Mouse (Mus musculus): ENCODE results near the gene Fus. TPM values are rescaled to one million over a fixed set of nuclear protein-coding genes. Genes with fewer than 3 reads are reported as not detected.

The Fus gene
- total RNA-seq (2023): 100 to 1,000 TPM; 337 to 395 TPM

DNA sequence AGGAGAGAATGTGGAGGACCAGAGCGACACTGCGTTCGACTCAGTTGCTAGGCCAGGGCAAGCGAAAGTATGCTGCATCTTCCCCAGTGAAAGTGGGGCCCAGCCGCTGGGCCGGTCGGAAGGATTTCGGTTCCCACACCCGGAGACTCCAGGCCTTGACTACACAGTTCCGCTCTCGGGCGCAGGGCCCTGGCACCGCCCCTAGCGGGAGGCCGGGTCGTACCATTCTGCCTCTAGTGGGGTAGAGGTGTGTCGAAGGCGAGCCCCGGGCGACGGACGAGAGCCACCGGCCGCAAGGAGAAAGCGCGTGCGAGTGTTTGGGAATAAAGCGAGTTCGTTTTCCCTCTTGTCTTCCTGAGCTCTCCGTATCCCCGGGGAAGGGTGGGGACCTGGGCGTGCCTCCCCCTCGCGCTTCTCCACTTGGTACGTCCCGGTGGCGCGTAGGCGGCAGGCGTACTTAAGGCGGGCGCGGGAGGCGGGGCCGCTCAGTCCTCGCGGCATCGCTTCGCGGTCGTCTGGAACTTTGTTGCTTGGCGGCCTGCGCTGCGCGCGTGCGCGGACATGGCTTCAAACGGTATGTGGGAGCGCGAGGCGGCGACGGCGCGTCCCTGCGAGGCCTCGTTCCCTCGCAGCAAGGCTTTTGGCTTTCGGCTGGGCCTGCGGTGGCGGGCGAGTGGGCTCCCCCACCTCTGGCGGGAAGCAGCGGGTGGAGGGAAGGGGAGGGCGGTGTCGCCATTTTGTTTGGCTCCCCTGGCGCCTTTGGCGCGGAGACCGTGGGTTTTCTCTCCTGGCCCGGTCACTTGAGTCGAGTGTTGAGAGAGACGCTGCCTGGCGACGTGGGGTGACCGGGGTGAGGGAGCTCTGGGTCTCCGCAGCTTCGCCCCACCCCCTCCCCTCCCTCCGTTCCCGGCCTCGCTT lies at the start of gene Fus:
Gene Fus (plus strand): TSS at position 454 of the 918 bp plus-strand sequence.

DNA sequence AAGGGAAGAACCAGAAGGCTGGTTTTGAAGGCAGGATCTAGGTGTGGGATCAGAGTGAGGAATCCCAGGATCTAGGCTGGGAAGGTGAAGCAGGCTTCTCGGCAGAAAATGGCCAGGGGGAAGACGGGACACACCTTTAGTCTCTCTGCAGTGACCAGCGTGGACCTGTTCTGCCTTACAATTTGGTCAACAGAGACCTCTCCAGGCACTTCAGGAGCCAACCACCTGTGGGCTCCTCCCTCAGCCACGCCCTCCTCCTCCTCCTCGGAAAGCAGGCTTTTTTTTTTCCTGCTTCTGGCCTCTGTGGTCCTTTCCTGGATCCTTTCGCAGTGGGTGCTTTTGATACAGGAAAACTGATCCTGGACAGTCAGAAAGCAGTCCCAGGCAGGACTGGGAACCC lies 37.3 kb upstream of the Fus start, which contains the start of gene Prss8:
Gene Prss8 (minus strand): TSS at position 182 of the 400 bp plus-strand sequence.

DNA sequence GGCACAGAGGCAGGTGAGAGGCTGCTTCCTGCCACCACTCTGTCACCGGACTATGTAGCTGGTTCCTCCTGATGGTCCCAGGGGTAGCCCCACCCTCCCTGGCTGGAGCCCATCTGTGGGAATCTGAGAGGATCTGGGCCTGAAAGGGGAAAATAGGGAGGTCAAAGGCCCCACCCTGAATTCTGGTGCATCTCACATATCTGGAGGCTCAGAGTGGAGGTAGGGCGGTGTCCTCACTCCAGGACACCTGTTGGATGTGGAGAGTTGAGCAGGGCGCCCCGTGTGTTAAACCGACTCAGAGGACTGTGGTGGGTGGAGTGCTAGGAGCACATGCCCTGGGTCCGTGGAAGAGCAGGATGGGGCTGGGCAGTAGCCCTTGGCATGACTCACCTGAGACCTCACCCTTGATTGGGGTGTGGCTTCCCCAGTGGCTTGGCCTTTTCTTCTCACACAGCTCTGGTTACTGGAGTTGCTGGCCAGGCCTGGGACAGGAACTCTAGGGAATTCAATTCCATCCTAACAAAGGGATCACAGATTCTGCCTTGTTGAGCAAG lies 20.7 kb upstream of the Fus start, which contains the start of gene Prss36:
Gene Prss36 (minus strand): TSS at position 256 of the 554 bp plus-strand sequence.

DNA sequence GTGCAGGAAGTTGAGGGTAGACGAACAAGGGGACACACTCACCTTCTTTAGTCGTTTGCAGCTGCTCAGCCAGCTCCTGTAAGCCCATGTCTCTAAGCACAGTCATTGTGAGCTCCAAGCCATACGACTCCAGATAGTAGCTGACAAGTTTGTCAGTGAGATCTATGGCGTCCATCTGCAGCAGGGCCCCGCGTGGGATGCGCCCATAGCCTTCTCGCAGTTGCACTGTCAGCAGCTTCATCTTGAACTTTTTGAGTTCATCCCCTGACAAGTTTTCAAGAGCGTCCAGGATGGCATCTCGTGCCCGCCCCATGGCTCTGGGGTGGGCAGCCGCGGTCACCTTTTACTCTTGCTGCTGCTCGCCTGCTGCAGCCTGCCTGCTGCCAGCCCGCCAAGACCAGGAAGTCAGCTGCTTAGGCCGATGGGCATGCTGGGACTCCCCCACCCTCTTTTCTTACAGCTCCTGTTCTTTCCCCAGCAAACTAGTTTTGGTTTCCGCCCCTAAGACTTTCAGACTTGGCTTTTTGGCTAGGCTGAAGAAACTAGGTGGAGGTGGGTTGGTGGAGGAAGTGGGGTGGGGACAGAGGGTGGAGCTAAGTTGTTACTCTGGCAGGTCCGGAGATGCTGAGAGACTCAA lies 26.2 kb downstream of the Fus start, which contains the start of gene Pycard:
Gene Pycard (minus strand): TSS at position 527 of the 637 bp plus-strand sequence.

DNA sequence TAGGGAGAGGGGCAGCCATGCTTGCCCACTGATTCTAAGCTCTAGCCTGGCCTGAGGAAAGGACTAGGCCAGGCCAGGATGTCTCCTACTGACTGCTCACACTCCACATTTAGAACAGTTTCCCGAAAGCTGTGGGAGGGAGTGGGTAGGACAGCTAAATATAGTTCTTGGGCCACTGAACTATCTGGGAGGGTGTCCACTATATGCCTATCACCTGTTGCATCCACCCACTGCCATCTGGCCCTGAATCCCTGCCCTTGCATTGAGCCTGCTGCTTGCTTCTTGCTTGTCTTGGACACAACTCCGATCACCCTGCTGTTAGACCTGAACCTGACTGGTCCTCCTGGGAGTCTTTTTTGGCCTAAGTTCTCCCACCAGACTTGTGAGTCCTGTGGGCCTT lies 36.4 kb downstream of the Fus start, which contains the start of gene Trim72:
Gene Trim72 (plus strand): TSS at position 262 of the 400 bp plus-strand sequence.

Other genes starting within 250 kb of the Fus start
- gene Ctf2, start 235.3 kb upstream of the Fus start, total RNA-seq (2023): not detected
- gene Fbxl19, start 222.9 kb upstream of the Fus start, total RNA-seq (2023): 1 to 10 TPM; 6.9 to 7.8 TPM
- 10 to 100 TPM; 24.9 to 29.0 TPM for gene Orai3, start 197.6 kb upstream of the Fus start, total RNA-seq (2023)
- 10 to 100 TPM; 32.0 to 36.0 TPM for gene Setd1a, start 190.8 kb upstream of the Fus start, total RNA-seq (2023)
- 1 to 10 TPM in 1 of 2 experiments, not detected in 1; 1.4 TPM for gene Gm49388, start 181.8 kb upstream of the Fus start, total RNA-seq (2023)
- 10 to 100 TPM; 12.2 to 15.5 TPM for gene Hsd3b7, start 166.9 kb upstream of the Fus start, total RNA-seq (2023)
- 10 to 100 TPM; 62.6 to 67.6 TPM for gene Stx4a, start 143.2 kb upstream of the Fus start, total RNA-seq (2023)
- under 1 TPM in 1 of 2 experiments, not detected in 1; 0.07 TPM for gene Stx1b, start 142.9 kb upstream of the Fus start, total RNA-seq (2023)
- 10 to 100 TPM; 38.2 to 43.4 TPM for gene Zfp646, start 91.2 kb upstream of the Fus start, total RNA-seq (2023)
- gene Zfp668, start 90.6 kb upstream of the Fus start, total RNA-seq (2023): 1 to 10 TPM; 6.5 to 7.0 TPM
- gene Prss53, start 76.5 kb upstream of the Fus start, total RNA-seq (2023): under 1 TPM; 0.20 to 0.24 TPM
- gene Gm21974, start 72.0 kb upstream of the Fus start, total RNA-seq (2023): not detected
- gene Vkorc1, start 71.8 kb upstream of the Fus start, total RNA-seq (2023): 10 to 100 TPM in 1 of 2 experiments, 1 to 10 TPM in 1; 8.8 to 11.9 TPM
- gene Bckdk, start 63.4 kb upstream of the Fus start, total RNA-seq (2023): 10 to 100 TPM; 34.8 to 38.6 TPM
- 10 to 100 TPM; 17.9 to 18.5 TPM for gene Kat8, start 54.9 kb upstream of the Fus start, total RNA-seq (2023)
- not detected for gene Prss8, start 37.4 kb upstream of the Fus start, total RNA-seq (2023)
- under 1 TPM in 1 of 2 experiments, not detected in 1; 0.57 TPM for gene Prss36, start 20.7 kb upstream of the Fus start, total RNA-seq (2023)
- gene Pycard, start 26.4 kb downstream of the Fus start, total RNA-seq (2023): 10 to 100 TPM; 57.7 to 66.8 TPM
- gene Trim72, start 36.5 kb downstream of the Fus start, total RNA-seq (2023): under 1 TPM; 0.31 to 0.75 TPM
- gene Itgam, start 95.2 kb downstream of the Fus start, total RNA-seq (2023): 100 to 1,000 TPM; 774 to 879 TPM
- 10 to 100 TPM in 1 of 2 experiments, 1 to 10 TPM in 1; 4.9 to 20.5 TPM for gene Gm49368, start 95.2 kb downstream of the Fus start, total RNA-seq (2023)
- gene Itgax, start 162.1 kb downstream of the Fus start, total RNA-seq (2023): 10 to 100 TPM; 11.8 to 14.7 TPM
- gene Itgad, start 186.9 kb downstream of the Fus start, total RNA-seq (2023): 1 to 10 TPM in 1 of 2 experiments, under 1 TPM in 1; 0.79 to 1.1 TPM
- gene Cox6a2, start 238.9 kb downstream of the Fus start, total RNA-seq (2023): not detected

Data from neutrophil, adult 83 days (primary cell).